Mouse (Mus musculus) C2C12 (cell line): ENCODE data around the gene Insyn1. TPM values are rescaled to one million over a fixed set of nuclear protein-coding genes. Genes with fewer than 3 reads are reported as not detected.

ENCODE experiments used
- H3K27me3 ChIP-seq: one replicate; pipeline ENCODE4 v1.6.1; 2011; ENCODE audit not compliant: control insufficient read depth, insufficient read depth, insufficient read length
- H3K36me3 ChIP-seq: one replicate; pipeline ENCODE4 v1.6.1; 2011; ENCODE audit not compliant: control insufficient read depth, insufficient read depth
- H3K4me3 ChIP-seq: one replicate; pipeline ENCODE4 v1.5.1; 2011; ENCODE audit warnings: mild to moderate bottlenecking, control low read depth; ENCODE audit not compliant: poor library complexity, insufficient read depth, severe bottlenecking
- H3K79me2 ChIP-seq: one replicate; pipeline ENCODE4 v1.6.1; 2011; ENCODE audit not compliant: control insufficient read depth, insufficient read depth
- H3K79me3 ChIP-seq: one replicate; pipeline ENCODE4 v1.6.1; 2011; ENCODE audit warnings: low read depth, control low read depth
- H3ac ChIP-seq: one replicate; pipeline ENCODE3; 2011; ENCODE audit warnings: low read depth; ENCODE audit not compliant: control insufficient read depth, insufficient read length
- CEBPB ChIP-seq: IDR thresholded peaks from one replicate; pipeline ENCODE4 v1.6.1; 2011; ENCODE audit warnings: low read depth, mild to moderate bottlenecking, control low read depth, moderate library complexity
- CTCF ChIP-seq: IDR thresholded peaks from one replicate; pipeline ENCODE4 v1.5.1; 2011; ENCODE audit not compliant: control insufficient read depth, insufficient read depth, insufficient read length
- FOSL1 ChIP-seq: IDR thresholded peaks from one replicate; pipeline ENCODE4 v1.8.0; 2011; ENCODE audit warnings: mild to moderate bottlenecking, low read length; ENCODE audit not compliant: poor library complexity, insufficient read depth, severe bottlenecking
- MAX ChIP-seq: IDR thresholded peaks from one replicate; pipeline ENCODE4 v1.6.1; 2011; ENCODE audit warnings: mild to moderate bottlenecking, control low read depth
- MYOD1 ChIP-seq: IDR thresholded peaks from one replicate; pipeline ENCODE4 v1.6.1; 2011; ENCODE audit warnings: low read depth; ENCODE audit not compliant: control insufficient read depth, insufficient read length
- MYOG ChIP-seq: IDR thresholded peaks from one replicate; pipeline ENCODE4 v1.6.1; 2011; ENCODE audit not compliant: control insufficient read depth, insufficient read length; ENCODE audit errors: extremely low read depth
- USF1 ChIP-seq: IDR thresholded peaks from one replicate; pipeline ENCODE4 v1.6.1; 2011; ENCODE audit warnings: low read depth, mild to moderate bottlenecking, control low read depth, moderate library complexity
- polyA plus RNA-seq: library from polyadenylated mRNA; unstranded; fragments of >200 nt; fragmentation: generic; extraction: Trizol; gene quantifications from one replicate; pipeline ENCODE4 v1.2.1, GENCODE M21; 2012; ENCODE audit warnings: missing spikeins

The Insyn1 gene
- polyA plus RNA-seq, 1 experiment, result 23.3 TPM

DNA sequence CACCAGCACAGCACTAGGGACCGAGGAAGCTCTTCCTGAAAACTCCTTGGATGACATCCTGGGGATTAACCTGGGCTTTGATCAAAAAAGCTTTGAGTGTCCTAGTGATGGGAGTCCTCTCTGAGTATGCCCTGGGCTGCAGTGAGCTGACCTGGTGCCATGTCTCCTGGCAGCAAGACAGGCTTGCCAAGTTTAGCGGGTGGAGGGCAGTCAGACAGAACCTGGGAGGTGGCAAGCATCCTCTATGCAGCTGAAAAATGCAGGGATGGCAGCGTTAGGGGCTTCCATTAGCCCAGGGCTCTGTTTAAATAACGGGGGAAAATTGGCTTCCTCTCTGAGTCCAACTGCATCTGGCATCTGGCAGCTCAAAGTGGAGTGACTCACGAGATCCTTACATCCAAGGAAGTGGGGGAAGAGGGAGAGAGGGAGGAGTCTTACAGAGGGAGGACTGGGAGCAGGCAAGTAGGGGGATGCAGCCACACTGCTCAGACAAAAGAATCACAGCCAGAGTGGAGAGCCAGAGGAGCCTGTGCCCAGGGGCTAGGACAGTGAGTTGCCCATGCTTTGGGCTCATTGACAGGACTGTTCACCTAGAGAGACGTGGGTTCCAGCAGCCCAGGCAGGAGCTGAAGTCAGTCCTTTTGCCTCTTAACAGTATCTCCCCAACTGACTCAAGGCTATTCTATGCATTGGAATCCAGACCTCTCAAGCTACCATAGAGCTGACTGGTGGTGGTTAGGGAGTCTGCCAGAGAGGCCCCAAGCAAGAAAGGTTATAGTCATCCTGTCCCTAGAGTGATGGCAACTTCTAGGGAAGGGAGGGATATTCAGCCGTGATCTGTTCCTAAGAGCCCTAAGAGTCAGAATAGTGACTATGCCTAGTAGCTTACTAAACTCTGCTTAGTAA is 46.0 kb upstream of the Insyn1 start:
- TF ChIP-seq CTCF (no peak), MYOD1 (no peak), CEBPB (no peak), FOSL1 (no peak), USF1 (no peak), MAX (no peak), MYOG (no peak)

DNA sequence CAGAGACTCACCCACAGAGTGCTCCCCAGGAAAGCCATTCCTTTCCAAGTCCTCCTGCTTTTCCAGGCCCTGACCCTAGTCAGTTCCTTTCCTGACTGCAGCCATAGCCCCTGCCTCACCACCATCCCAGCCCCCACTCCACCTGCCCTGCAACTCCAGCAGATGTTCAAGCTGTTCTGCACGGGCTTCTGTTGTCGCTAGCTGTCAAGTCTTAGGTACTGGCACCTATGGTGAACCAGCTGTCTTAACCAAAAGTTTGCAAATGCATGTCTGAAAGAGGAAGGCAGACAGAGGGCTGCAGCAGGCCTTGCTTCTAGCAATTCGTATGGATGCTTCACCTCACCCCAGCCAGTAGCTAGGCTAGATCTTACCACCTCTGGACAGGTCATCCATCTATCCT is 45.3 kb upstream of the Insyn1 start:
- Histone ChIP-seq H3K4me3 (no peak overlapping the region), H3K79me3 (no peaks in the 10 kb centered on the region), H3K36me3 (no peaks in the 10 kb centered on the region), H3ac (no peak overlapping the region), H3K79me2 (no peaks in the 10 kb centered on the region), H3K27me3 (no peaks in the 10 kb centered on the region)
- TF ChIP-seq USF1 (no peak), CEBPB (no peak), MYOD1 (no peak), FOSL1 (no peak), MYOG (no peak), CTCF (no peak), MAX (no peak)

More for the DNA sequence above, 46.0 kb upstream of the Insyn1 start:
- no peak overlapping the region for H3K4me3 ChIP-seq
- H3K79me2 ChIP-seq, result no peaks in the 10 kb centered on the region
- no peaks in the 10 kb centered on the region for H3K27me3 ChIP-seq
- no peaks in the 10 kb centered on the region for H3K36me3 ChIP-seq
- H3ac ChIP-seq, result peak overlapping the region; percentile 61
- no peaks in the 10 kb centered on the region for H3K79me3 ChIP-seq

DNA sequence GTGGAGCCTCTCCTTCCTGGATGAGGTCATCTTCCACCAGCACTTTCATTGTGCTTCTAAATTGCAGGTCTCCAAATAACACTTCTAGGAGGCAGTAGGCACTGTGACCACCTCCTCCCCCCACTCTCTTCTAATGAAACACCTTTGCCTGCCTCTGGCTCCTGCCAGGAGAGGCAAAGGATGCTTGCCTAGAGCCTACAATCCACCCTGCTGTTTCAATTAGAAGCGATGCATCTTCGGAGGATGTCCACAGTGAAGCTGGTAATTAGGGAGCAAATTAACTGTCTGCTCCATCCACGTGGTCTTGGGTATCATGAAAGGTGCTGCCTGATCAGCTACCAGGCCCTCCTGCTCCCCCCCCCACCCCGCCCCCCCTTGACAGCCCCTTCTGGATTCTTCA is 41.6 kb upstream of the Insyn1 start:
- TF ChIP-seq CTCF, result no peak
- Histone ChIP-seq H3ac (no peak overlapping the region), H3K36me3 (no peaks in the 10 kb centered on the region), H3K27me3 (no peaks in the 10 kb centered on the region), H3K4me3 (no peak overlapping the region), H3K79me2 (no peaks in the 10 kb centered on the region), H3K79me3 (no peaks in the 10 kb centered on the region)

DNA sequence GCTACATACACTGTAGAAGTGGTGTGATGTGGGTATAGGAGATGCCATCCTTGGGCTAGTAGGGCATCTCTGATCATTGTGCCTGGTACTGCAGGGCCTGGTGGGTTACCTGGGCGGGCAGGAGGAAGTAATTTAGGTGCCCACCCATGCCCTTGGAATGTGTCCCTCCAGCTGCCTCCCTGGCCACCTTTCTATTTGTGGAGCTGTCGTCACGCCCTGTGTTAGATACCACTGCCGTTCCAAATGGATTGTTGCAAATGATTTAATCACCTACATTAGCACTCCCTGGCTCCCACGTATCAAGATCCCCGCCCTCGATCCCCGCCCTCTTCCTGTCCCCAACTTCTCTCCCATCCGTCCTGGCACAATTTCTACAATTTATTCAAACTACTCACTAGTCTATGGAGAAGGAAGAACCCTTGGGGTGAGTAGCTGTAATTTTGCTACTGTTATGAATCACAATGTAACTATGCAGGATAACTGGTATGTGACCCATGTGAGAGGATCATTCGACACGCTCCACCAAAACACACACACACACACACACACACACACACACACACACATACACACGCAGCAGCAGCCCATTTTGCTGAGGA is 40.3 kb upstream of the Insyn1 start:
- H3K79me3 ChIP-seq, result no peaks in the 10 kb centered on the region
- no peaks in the 10 kb centered on the region for H3K36me3 ChIP-seq
- H3K79me2 ChIP-seq, result no peaks in the 10 kb centered on the region
- H3K27me3 ChIP-seq, result no peaks in the 10 kb centered on the region
- no peak overlapping the region for H3ac ChIP-seq
- H3K4me3 ChIP-seq, result no peak overlapping the region
- TF ChIP-seq CTCF, result no peak
- TF ChIP-seq MYOD1, result no peak
- TF ChIP-seq MYOG, result no peak
- TF ChIP-seq FOSL1, result peak; percentile 9
- peak; percentile 53 for TF ChIP-seq MAX

DNA sequence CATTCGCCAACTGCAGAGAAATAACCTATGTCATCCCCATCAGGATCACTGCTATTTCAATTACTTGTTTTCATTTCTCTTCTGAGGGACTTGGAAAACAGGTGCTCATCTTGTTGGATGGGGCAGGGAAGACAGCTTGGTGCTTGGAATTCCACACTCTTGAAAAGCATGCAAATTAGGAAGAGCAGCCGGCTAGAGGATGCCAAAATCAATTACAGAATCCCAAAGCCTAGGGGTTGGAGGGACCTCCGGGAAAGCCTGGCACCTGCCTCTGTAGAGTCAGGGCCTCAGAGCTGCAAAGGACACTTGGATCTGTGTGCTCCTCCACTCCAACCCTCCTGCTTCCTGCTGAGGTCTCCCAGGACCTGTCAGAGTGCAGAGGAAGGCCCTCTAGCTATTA is 38.9 kb upstream of the Insyn1 start:
- Histone ChIP-seq H3K4me3 (no peak overlapping the region), H3K27me3 (no peaks in the 10 kb centered on the region), H3K79me2 (no peaks in the 10 kb centered on the region), H3K79me3 (no peaks in the 10 kb centered on the region), H3ac (no peak overlapping the region), H3K36me3 (no peaks in the 10 kb centered on the region)
- TF ChIP-seq FOSL1 (no peak), CTCF (no peak), MYOG (no peak), MAX (no peak), CEBPB (no peak)

DNA sequence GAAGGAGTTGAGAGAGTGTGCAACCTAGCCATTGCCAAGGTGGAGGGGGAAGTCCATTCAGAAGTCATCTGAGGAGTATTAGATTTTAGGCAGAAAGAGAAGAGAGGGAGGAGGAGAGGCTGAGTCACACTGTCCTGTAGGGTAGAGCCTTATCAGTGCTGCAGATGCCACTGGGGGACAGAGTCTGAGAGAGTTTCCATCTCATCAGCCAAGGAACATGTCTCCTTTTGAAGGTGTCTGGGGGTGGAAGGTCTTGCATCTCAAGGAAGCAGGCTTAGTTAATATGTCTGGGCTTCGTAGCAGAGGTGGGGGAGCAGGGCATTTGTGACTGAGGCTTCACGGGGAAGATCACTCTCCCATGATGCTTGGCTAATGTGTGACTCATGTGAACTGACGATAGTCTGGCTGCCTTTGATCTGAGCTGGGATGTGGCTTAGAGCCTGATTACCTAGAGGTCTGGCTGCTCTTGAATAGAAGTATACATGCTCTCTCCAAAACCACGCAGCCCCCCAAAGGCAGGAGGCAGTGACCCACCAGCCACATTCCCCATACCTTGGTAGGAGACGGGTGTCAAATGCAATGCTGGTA is 34.5 kb upstream of the Insyn1 start:
- TF ChIP-seq FOSL1 (no peak), MYOG (no peak), MYOD1 (no peak), USF1 (no peak), CTCF (no peak)
- Histone ChIP-seq H3K79me2 (peaks cover 30% of the 10 kb centered on the region), H3K79me3 (peaks cover 12% of the 10 kb centered on the region), H3K27me3 (no peaks in the 10 kb centered on the region), H3ac (no peak overlapping the region), H3K4me3 (no peak overlapping the region), H3K36me3 (no peaks in the 10 kb centered on the region)
